Mouse (Mus musculus) E14TG2a.4 (cell line): ENCODE data around the gene Ccdc85b.

Experiments used
- H3K27me3 ChIP-seq: 2 replicates; pipeline ENCODE4 v1.6.1; 2014; ENCODE audit warnings: low read length, control low read depth; ENCODE audit not compliant: insufficient read depth
- H3K36me3 ChIP-seq: 2 replicates; pipeline ENCODE4 v1.6.1; 2014; ENCODE audit warnings: low read length, control low read depth; ENCODE audit not compliant: insufficient read depth
- H3K4me1 ChIP-seq: replicated peaks from 2 replicates; pipeline ENCODE4 v1.6.1; 2014; ENCODE audit warnings: low read depth, low read length, control low read depth
- H3K4me3 ChIP-seq: replicated peaks from 2 replicates; pipeline ENCODE4 v1.5.1; 2014; ENCODE audit warnings: mild to moderate bottlenecking, low read length
- H3K9me3 ChIP-seq: 2 replicates; pipeline ENCODE4 v1.6.1; 2014; ENCODE audit warnings: low read length, control low read depth
- CTCF ChIP-seq: conservative IDR thresholded peaks from 2 replicates; pipeline ENCODE4 v1.5.1; 2014; ENCODE audit warnings: low read length
- NANOG ChIP-seq: IDR thresholded peaks from 2 replicates; pipeline ENCODE4 v1.6.1; 2014; ENCODE audit warnings: borderline replicate concordance, low read length, mixed read lengths
- POU5F1 ChIP-seq: IDR thresholded peaks from 2 replicates; pipeline ENCODE4 v1.6.1; 2014; ENCODE audit warnings: low read length, borderline replicate concordance

Ccdc85b gene

GRCm38 (mm10) chr19:5485371-5485770 is 27.7 kb upstream of the Ccdc85b start:
- H3K36me3 ChIP-seq = peaks cover 56% of the 10 kb centered on the region
- H3K4me3 ChIP-seq = no peak overlapping the region
- H3K9me3 ChIP-seq = no peaks in the 10 kb centered on the region
- no peaks in the 10 kb centered on the region for H3K27me3 ChIP-seq
- H3K4me1 ChIP-seq = peaks cover 62% of the 10 kb centered on the region
- no peak for TF ChIP-seq NANOG
- no peak for TF ChIP-seq POU5F1
- TF ChIP-seq CTCF = no peak

GRCm38 (mm10) chr19:5484496-5484895 is 26.8 kb upstream of the Ccdc85b start:
- no peaks in the 10 kb centered on the region for H3K9me3 ChIP-seq
- TF ChIP-seq CTCF (no peak), POU5F1 (no peak), NANOG (no peak)
- H3K36me3 ChIP-seq = peaks cover 63% of the 10 kb centered on the region
- H3K4me1 ChIP-seq = peaks cover 57% of the 10 kb centered on the region
- no peak overlapping the region for H3K4me3 ChIP-seq
- H3K27me3 ChIP-seq = no peaks in the 10 kb centered on the region

GRCm38 (mm10) chr19:5483386-5484359 is 26.0 kb upstream of the Ccdc85b start:
- Histone ChIP-seq H3K36me3 (peaks cover 63% of the 10 kb centered on the region), H3K27me3 (no peaks in the 10 kb centered on the region), H3K9me3 (no peaks in the 10 kb centered on the region), H3K4me3 (no peak overlapping the region), H3K4me1 (peaks cover 52% of the 10 kb centered on the region)
- TF ChIP-seq POU5F1 = no peak
- no peak for TF ChIP-seq CTCF
- TF ChIP-seq NANOG = no peak

GRCm38 (mm10) chr19:5481398-5481797 is 23.7 kb upstream of the Ccdc85b start:
- no peaks in the 10 kb centered on the region for H3K9me3 ChIP-seq
- TF ChIP-seq NANOG (no peak), POU5F1 (no peak), CTCF (no peak)
- H3K4me3 ChIP-seq = no peak overlapping the region
- H3K27me3 ChIP-seq = 0 out of 2 replicates have a peak, but pooled peaks cover 2% of the 10 kb centered on the region
- peaks cover 43% of the 10 kb centered on the region for H3K4me1 ChIP-seq
- peaks cover 63% of the 10 kb centered on the region for H3K36me3 ChIP-seq

- TF ChIP-seq POU5F1 = no peak
- Histone ChIP-seq H3K27me3 (peaks cover 14% of the 10 kb centered on the region), H3K4me1 (peaks cover 46% of the 10 kb centered on the region), H3K9me3 (no peaks in the 10 kb centered on the region), H3K4me3 (no peak overlapping the region), H3K36me3 (peaks cover 49% of the 10 kb centered on the region)
These were observed 22.3 kb upstream of the Ccdc85b start for GRCm38 (mm10) chr19:5480016-5480415.

GRCm38 (mm10) chr19:5477668-5478300 is 20.1 kb upstream of the Ccdc85b start:
- Histone ChIP-seq H3K9me3 (no peaks in the 10 kb centered on the region), H3K4me3 (0 out of 2 replicates have a peak overlapping the region, but pooled peaks have one; percentile 3), H3K4me1 (peaks cover 39% of the 10 kb centered on the region), H3K36me3 (peaks cover 27% of the 10 kb centered on the region), H3K27me3 (peaks cover 31% of the 10 kb centered on the region)
- TF ChIP-seq CTCF (no peak), POU5F1 (no peak), NANOG (no peak)

- no peaks in the 10 kb centered on the region for H3K9me3 ChIP-seq
- no peak for TF ChIP-seq CTCF
- TF ChIP-seq NANOG = no peak
- TF ChIP-seq POU5F1 = no peak
- peaks cover 21% of the 10 kb centered on the region for H3K36me3 ChIP-seq
- peaks cover 35% of the 10 kb centered on the region for H3K4me1 ChIP-seq
- no peak overlapping the region for H3K4me3 ChIP-seq
- H3K27me3 ChIP-seq = peaks cover 31% of the 10 kb centered on the region
These were observed 19.4 kb upstream of the Ccdc85b start for GRCm38 (mm10) chr19:5477004-5477667.
